Mouse (Mus musculus) limb, embryonic 14.5 days (tissue): ENCODE measurements around the gene Pea15a. TPM values are rescaled to one million over a fixed set of nuclear protein-coding genes. Genes with fewer than 3 reads are reported as not detected.
A peak's percentile ranks its signal among the peaks of the same experiment; 100 is the strongest.

ENCODE experiments used
- ATAC-seq: fragments of 200-750 bp; cut with Nextera tagmentation; 2 replicates; pipeline ENCODE4 v1.8.0; 2017; ENCODE audit warnings: low read depth, moderate number of reproducible peaks, moderate TSS enrichment; ENCODE audit not compliant: low FRiP score
- DNase-seq: peaks from one replicate; pipeline ENCODE4 v3.0.0-alpha.2; 2015; ENCODE audit warnings: low spot score
- H3K27ac ChIP-seq: fragments of 300-500 bp; sonication (generic); replicated peaks from 2 replicates; pipeline ENCODE4 v1.5.1; 2014; ENCODE audit warnings: low read depth, mild to moderate bottlenecking, low read length, moderate library complexity, mixed read lengths
- H3K27me3 ChIP-seq: fragments of 300-500 bp; sonication (generic); 2 replicates; pipeline ENCODE4 v1.6.1; 2014; ENCODE audit warnings: low read length, mixed read lengths; ENCODE audit not compliant: control insufficient read depth, insufficient read depth
- H3K36me3 ChIP-seq: fragments of 300-500 bp; sonication (generic); 2 replicates; pipeline ENCODE4 v1.6.1; 2014; ENCODE audit warnings: mild to moderate bottlenecking, low read length, moderate library complexity, mixed read lengths; ENCODE audit not compliant: control insufficient read depth, insufficient read depth
- H3K4me1 ChIP-seq: fragments of 300-500 bp; sonication (generic); 2 replicates; pipeline ENCODE4 v1.6.1; 2014; ENCODE audit warnings: antibody characterized with exemption, low read length, mixed read lengths; ENCODE audit not compliant: control insufficient read depth, insufficient read depth
- H3K4me2 ChIP-seq: fragments of 300-500 bp; sonication (generic); replicated peaks from 2 replicates; pipeline ENCODE4 v1.6.1; 2014; ENCODE audit warnings: low read depth, mild to moderate bottlenecking, low read length, moderate library complexity; ENCODE audit not compliant: severe bottlenecking
- H3K4me3 ChIP-seq: fragments of 300-500 bp; sonication (generic); replicated peaks from 2 replicates; pipeline ENCODE4 v1.5.1; 2014; ENCODE audit warnings: low read length
- H3K9ac ChIP-seq: fragments of 300-500 bp; sonication (generic); 2 replicates; pipeline ENCODE4 v1.6.1; 2014; ENCODE audit warnings: mild to moderate bottlenecking, low read depth, low read length, moderate library complexity; ENCODE audit not compliant: severe bottlenecking
- H3K9me3 ChIP-seq: fragments of 300-500 bp; sonication (generic); 2 replicates; pipeline ENCODE4 v1.6.1; 2016; ENCODE audit warnings: low read length; ENCODE audit not compliant: control insufficient read depth
- POLR2A ChIP-seq: fragments of 200-500 bp; IDR thresholded peaks from 2 replicates; pipeline ENCODE4 v1.8.0; 2012; ENCODE audit warnings: inconsistent platforms, mild to moderate bottlenecking, moderate library complexity, borderline replicate concordance; ENCODE audit not compliant: insufficient read depth, insufficient read length; ENCODE audit errors: extremely low read depth
- WGBS: fragments of 180-500 bp; shearing (Covaris S2); extraction: QIAGEN DNeasy Blood & Tissue Kit; methylation state at CpG from one replicate; pipeline ENCODE4 v1.1.7; 2014; 5-methylcytosine and 5-hydroxymethylcytosine counted together
- polyA plus RNA-seq, 2 experiments: library from polyadenylated mRNA; depleted of rRNA in 1 of 2; stranded (reverse) in 1 of 2; unstranded in 1 of 2; fragments of >200 nt; fragmentation: Nextera tagmentation in 1 of 2; extraction: Ambion mirVana in 1 of 2; gene quantifications; 2 replicates each; pipeline versions ENCODE4 v1.2.1 to v1.2.3; 2012 to 2014

The Pea15a gene
- polyA plus RNA-seq, 2 experiments = 108 to 122 TPM

- WGBS = 21% methylated on average over 10 of the region's 10 CpGs
- Histone ChIP-seq H3K4me2 (no peak overlapping the region; the same call in 1 of the 2 replicates), H3K4me1 (peaks cover 43% of the 10 kb centered on the region), H3K4me3 (no peak overlapping the region), H3K27me3 (no peaks in the 10 kb centered on the region), H3K27ac (peak overlapping the region; percentile 89), H3K36me3 (no peaks in the 10 kb centered on the region), H3K9ac (no peak overlapping the region), H3K9me3 (no peaks in the 10 kb centered on the region)
- no peak for TF ChIP-seq POLR2A
- DNase-seq (peak; percentile 97), ATAC-seq (peak; percentile 66)
Measured at GRCm38 (mm10) chr1:172220414-172220813, 13.8 kb upstream of the Pea15a start.

DNA sequence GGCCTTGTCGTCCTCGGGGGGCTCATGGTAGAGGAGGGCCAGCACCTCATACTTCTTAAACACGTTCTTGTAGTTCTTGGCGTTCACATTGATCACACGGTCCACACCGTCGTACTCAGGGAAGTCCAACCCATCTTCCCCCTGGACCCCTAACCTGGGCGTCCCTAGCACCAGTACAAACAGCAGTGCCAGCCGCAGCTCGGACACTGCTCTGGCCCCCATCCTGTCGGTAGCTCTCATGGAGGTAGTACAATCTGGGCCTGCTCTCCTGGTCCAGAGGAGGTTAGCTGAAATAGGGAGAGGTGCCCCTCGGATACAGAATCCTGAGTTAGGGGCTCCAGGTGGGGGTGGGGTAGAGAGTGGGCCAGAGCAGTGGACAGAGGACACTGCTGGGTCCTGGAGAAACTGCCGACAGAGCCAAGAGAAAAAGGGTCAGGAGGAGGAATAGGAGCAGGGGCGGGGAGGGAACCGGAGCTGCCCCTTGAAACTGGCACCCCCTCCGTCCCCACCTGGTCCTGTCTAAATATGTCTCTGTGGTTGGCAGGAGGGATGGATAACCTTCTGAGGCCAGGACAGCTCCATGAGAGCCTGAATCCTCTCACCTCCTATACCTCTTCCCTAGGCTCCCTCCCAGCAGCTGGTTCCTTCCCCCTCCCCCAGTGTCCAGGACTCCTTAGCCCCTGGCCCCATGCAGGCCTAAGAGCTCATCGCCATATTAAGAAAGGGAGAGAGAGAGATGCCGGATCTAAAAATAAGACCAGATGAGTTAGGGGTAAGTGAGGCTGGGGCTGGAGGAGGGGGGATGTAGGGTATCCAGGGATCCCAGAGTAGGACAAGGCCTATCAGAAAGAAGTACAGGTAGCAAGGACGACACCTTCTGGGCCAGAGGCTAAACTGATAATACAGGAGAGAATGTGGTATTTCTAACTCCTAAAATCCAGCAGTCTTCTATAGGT is 13.1 kb upstream of the Pea15a start, which contains the start of gene Casq1:
Gene Casq1, minus strand, starts transcription at position 418 of the 956 bp plus-strand sequence.
- Histone ChIP-seq H3K36me3 (no peaks in the 10 kb centered on the region), H3K4me1 (peaks cover 43% of the 10 kb centered on the region)
- ATAC-seq = no peak

GRCm38 (mm10) chr1:172218164-172218910 is 11.7 kb upstream of the Pea15a start:
- DNase-seq = no peak
- no peaks in the 10 kb centered on the region for H3K36me3 ChIP-seq
- no peak overlapping the region for H3K27ac ChIP-seq
- peaks cover 43% of the 10 kb centered on the region for H3K4me1 ChIP-seq
- H3K4me2 ChIP-seq = no peak overlapping the region
- no peak overlapping the region for H3K9ac ChIP-seq
- 65% methylated on average over 15 of the region's 15 CpGs for WGBS
- H3K9me3 ChIP-seq = no peaks in the 10 kb centered on the region
- ATAC-seq = no peak
- no peak for TF ChIP-seq POLR2A
- H3K27me3 ChIP-seq = no peaks in the 10 kb centered on the region
- no peak overlapping the region for H3K4me3 ChIP-seq

More for the DNA sequence above, 13.1 kb upstream of the Pea15a start, which contains the start of gene Casq1:
- Histone ChIP-seq H3K27me3 (no peaks in the 10 kb centered on the region), H3K4me2 (no peak within 1 kb of the TSS; the same call in 1 of the 2 replicates), H3K27ac (peak within 1 kb of the TSS; percentile 89), H3K4me3 (no peak within 1 kb of the TSS), H3K9me3 (no peaks in the 10 kb centered on the region), H3K9ac (no peak within 1 kb of the TSS)
- TF ChIP-seq POLR2A = no peak
- WGBS = 74% methylated on average over 19 of the region's 19 CpGs
- DNase-seq = no peak

- peak overlapping the region; percentile 76 for H3K27ac ChIP-seq
- peaks cover 41% of the 10 kb centered on the region for H3K4me1 ChIP-seq
- H3K9me3 ChIP-seq = no peaks in the 10 kb centered on the region
- H3K9ac ChIP-seq = no peak overlapping the region
- WGBS = 0% methylated on average over 5 of the region's 5 CpGs
- peak overlapping the region; percentile 36 for H3K4me2 ChIP-seq
- no peaks in the 10 kb centered on the region for H3K27me3 ChIP-seq
- no peaks in the 10 kb centered on the region for H3K36me3 ChIP-seq
- no peak overlapping the region for H3K4me3 ChIP-seq
- no peak for TF ChIP-seq POLR2A
- ATAC-seq (peak; percentile 38), DNase-seq (peak; percentile 88)
Measured at GRCm38 (mm10) chr1:172217148-172217547, 10.5 kb upstream of the Pea15a start.

GRCm38 (mm10) chr1:172214748-172215147 is 8.1 kb upstream of the Pea15a start:
- H3K27me3 ChIP-seq = no peaks in the 10 kb centered on the region
- DNase-seq = no peak
- 46% methylated on average over 3 of the region's 3 CpGs for WGBS
- H3K27ac ChIP-seq = no peak overlapping the region
- no peak for TF ChIP-seq POLR2A
- no peaks in the 10 kb centered on the region for H3K36me3 ChIP-seq
- H3K4me2 ChIP-seq = no peak overlapping the region
- H3K4me3 ChIP-seq = no peak overlapping the region
- H3K4me1 ChIP-seq = peaks cover 18% of the 10 kb centered on the region
- H3K9me3 ChIP-seq = no peaks in the 10 kb centered on the region
- no peak for ATAC-seq
- H3K9ac ChIP-seq = no peak overlapping the region
